Mouse (Mus musculus) urinary bladder, postnatal 14 days (tissue): Measurements from ENCODE around the gene Zcchc24.
A peak's percentile ranks its signal among the peaks of the same experiment; 100 is the strongest.

ENCODE experiments used
- DNase-seq: peaks from one replicate; pipeline ENCODE4 v3.0.0; 2021; ENCODE audit warnings: low spot score

Gene Zcchc24

GRCm38 (mm10) chr14:25717718-25718117, 51.1 kb downstream of the Zcchc24 start:
- DNase-seq: no peak

DNA sequence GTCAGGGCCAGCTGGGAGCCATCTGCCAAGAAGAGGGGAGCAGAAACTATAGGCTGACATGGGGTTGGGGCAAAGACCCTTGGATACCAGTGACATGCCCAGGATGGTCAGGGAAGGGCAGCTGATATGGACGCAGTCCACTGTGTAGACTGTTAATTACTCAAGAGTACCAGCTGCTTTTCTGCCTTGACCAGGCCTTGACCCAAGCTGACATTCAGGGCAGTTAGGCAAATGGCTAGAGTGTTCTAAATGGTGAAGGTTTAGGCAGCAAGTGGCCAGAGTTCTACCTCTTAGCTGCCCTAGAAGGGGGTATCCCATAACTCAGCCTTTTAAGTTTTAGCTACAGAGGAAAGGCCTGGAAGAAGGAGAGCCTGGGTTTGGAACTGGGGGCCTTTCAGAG, 52.3 kb downstream of the Zcchc24 start:
- DNase-seq: no peak

DNA sequence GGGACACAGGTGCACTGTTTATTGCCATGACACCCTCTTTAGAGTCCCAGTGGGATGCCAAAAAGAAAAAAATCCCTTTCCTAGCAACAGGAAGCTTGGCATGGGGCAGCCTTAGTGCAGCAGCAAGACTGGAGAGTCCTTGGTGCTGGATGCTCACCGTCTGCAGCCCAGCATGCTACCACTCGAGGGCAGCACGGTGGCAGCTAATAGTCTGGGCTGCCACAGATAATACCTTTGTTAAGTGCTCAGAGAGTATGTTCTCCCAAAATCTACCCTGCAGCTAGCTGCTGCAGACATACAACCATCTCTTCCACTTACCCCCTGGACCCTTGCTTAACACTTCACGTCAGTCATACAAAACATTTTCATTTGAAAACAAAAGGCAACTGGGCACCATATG, 55.4 kb downstream of the Zcchc24 start:
- DNase-seq: no peak

GRCm38 (mm10) chr14:25711602-25712001, 57.2 kb downstream of the Zcchc24 start:
- no peak for DNase-seq

- DNase-seq: no peak
Observed at GRCm38 (mm10) chr14:25711177-25711576, 57.7 kb downstream of the Zcchc24 start.

- DNase-seq: no peak
Observed at GRCm38 (mm10) chr14:25710681-25711080, 58.2 kb downstream of the Zcchc24 start.

- DNase-seq: no peak
Observed at GRCm38 (mm10) chr14:25710073-25710472, 58.8 kb downstream of the Zcchc24 start.

GRCm38 (mm10) chr14:25708917-25709316, 59.9 kb downstream of the Zcchc24 start:
- DNase-seq: no peak

GRCm38 (mm10) chr14:25708451-25708850, 60.4 kb downstream of the Zcchc24 start:
- peak; percentile 53 for DNase-seq

DNA sequence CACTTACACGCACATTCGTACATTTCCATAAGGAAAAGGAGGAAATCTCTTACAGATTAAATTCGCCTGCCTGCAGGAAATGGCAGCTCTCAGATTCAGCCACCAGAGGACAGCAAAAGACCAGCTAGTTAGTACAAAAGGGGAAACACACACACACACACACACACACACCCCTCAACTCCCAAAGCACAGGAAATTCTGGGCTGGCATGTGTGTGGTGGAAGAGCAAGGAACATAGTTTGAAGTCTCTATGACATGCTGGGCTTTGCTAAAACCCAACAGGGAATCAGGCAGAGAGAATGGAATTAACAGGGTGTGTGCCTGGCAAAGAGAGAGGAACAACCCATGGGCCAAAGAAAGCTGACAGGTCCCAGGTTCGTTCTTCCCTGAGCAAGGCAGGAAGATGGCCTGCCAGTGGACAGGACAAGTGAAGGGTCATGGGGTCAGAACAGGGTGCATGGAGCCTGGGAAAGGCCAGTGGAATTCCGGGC, 61.1 kb downstream of the Zcchc24 start:
- DNase-seq: peak; percentile 67

- no peak for DNase-seq
Observed at GRCm38 (mm10) chr14:25701986-25702385, 66.9 kb downstream of the Zcchc24 start.

DNA sequence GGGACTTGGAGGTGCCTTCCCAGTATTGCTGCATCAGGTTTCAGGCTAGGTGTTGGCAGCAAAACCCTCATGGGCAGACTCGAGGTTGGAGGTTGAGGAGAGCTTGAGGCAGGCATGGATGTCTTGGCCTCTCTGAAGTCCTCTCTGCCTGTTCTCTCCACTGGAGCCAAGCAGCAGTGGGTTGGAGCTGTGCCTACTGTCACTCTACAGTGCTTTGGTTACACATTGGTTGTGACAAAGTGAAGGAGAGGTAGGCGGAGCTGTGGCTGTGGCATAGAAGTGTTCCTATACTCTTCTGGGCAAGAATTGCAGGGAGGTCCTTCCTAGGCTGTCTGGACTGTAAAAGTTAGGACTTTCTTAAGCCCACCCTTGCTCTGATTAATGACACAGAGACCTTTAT, 72.5 kb downstream of the Zcchc24 start:
- no peak for DNase-seq

GRCm38 (mm10) chr14:25695059-25695458, 73.8 kb downstream of the Zcchc24 start:
- DNase-seq: no peak

GRCm38 (mm10) chr14:25694569-25694897, 74.3 kb downstream of the Zcchc24 start:
- DNase-seq: no peak

- DNase-seq: peak; percentile 96
Observed at GRCm38 (mm10) chr14:25693888-25694568, 74.8 kb downstream of the Zcchc24 start, which contains the start of gene Ppif. TSS of gene Ppif (plus strand) at chr14:25694154.

DNA sequence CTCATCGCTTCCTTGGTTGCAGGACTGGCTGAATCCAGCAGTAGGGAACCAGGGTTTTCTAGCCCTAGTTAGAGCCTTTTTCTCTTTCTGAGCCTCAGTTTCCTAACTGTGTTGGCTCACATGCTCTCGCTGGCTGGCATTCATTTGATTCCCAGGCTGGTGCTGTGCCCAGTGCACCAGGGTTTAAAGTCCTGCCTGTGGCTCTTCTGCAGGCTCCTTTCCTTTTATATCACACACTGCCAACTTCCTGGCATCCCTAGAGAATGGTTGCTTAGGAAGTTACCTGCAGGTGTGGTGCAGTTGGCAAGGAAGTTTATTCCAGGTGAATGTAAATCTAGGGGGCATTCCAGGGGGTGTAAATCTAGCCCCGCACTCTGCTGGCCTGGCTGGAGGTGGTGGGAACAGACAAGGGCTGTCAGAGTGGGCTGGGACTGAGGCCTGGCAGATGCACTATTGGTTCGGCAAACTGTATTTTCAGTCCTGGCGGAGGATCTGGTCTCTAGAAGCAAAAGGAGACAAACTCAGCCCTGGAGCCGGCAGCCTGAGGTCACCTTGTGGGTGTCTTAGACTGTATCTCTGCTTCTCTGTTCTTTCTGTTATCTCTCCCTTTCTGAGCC, 75.5 kb downstream of the Zcchc24 start:
- no peak for DNase-seq

- DNase-seq: no peak
Observed at GRCm38 (mm10) chr14:25686983-25687901, 81.6 kb downstream of the Zcchc24 start.

DNA sequence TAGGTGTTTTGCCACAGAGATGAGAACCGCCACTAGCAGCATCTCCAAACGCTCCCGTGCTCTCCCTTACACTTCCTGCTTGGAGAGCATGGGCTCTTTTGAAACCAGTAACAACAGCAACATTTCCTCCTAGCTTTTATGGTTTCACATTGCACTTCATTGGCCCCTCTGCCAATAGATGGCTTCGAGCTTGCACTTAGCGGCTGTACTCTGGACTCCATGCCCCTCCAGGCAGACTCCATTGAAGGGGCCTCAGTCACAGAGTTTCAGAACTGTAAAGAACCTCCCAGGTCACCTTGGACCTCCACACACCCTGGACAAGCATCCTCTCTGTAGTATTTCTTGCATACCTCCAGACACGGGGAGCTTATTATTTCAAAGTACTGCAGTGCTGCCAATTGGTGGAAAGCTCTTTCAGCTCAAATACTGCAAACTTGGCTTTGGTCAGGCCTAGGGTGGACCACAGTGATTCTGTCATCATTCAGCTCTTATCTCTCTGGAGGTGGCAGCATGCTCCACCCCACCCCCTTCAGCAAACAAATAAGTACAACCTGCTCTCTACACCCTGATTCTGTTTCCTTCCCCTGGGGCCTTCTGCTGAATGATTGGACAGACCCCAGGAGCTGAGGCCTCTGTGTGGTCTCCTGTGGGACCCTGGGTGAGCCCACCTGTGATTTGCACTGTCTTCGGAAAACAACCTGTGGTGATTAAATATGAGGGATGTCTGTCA, 82.5 kb downstream of the Zcchc24 start:
- DNase-seq: no peak

- no peak for DNase-seq
Observed at GRCm38 (mm10) chr14:25682020-25682419, 86.8 kb downstream of the Zcchc24 start.

GRCm38 (mm10) chr14:25679625-25680024, 89.2 kb downstream of the Zcchc24 start:
- no peak for DNase-seq

DNA sequence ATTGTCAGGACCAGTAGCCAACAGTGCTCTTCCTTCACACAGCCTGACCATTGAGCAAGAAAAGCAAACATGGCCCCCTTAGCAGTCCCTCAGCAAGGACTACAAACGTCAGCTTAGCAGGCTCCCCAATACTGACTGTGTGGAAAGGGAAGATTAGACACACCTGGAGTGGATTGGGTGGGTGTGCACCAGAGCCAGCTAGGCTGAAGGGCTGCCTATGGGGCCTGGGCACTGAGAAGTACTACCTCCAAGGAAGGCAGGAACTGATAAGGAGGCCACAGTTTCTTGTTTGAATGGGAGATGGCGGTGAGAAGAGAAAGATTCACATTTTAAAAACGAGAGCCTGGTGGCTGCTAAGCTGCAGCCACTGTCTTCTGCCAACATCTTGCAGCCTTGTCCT, 101.3 kb downstream of the Zcchc24 start:
- no peak for DNase-seq
